Mouse (Mus musculus): ENCODE data around the gene Gm38431. TPM values are rescaled to one million over a fixed set of nuclear protein-coding genes. Genes with fewer than 3 reads are reported as not detected.
A peak's percentile ranks its signal among the peaks of the same experiment; 100 is the strongest.

Gm38431 gene
- polyA plus RNA-seq, 1 experiment: 2.3 TPM

DNA sequence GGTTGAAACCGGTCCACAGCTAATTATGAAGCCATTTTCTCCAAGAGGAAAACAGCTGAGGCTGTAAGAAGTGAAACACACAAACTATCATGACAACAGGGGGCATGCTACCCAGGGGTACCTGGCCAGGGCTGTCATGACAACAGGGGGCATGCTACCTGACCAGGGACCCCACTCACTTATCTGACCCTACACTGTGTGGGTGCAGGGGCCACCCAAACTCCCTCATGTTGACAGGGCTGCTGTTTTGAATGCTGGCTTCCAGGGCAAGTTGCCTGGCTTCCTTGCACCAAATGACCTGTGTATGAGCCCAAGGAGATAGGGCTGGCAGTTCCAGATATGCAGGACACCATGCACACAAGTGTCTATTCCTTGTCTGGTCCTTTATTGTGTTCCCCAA, 1.3 kb downstream of the Gm38431 start:
- H3K27ac ChIP-seq (ENCODE audit: insufficient read depth, low read length): no peak overlapping the region
- H3K4me3 ChIP-seq (ENCODE audit: insufficient read depth, low read length): peak overlapping the region; percentile 90

DNA sequence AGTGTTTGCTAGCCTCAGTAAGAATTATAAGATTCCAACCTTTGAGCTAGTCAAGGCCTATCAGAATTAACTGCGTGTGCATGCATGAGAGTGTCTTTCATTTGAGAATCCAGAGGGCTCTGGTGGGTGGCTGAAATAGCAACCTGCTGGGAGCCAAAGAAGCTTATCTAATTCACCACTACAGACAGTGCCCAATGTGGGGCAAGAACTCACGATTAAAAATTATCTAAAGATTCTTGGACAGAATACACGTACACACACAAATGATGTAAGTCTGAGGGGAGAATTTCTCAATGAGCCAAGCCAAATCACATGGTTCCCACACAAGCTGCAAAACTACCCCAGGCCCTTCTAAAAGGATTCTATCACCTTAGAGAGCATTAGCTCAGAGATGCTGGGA, 8.5 kb downstream of the Gm38431 start:
- no peak overlapping the region for H3K4me3 ChIP-seq (ENCODE audit: insufficient read depth, low read length)
- H3K4me1 ChIP-seq (ENCODE audit: control insufficient read depth, insufficient read depth, low read length): no peaks in the 10 kb centered on the region; the same call in 1 of the 2 replicates
- H3K27ac ChIP-seq (ENCODE audit: insufficient read depth, low read length): no peak overlapping the region
- TF ChIP-seq CTCF (IDR thresholded peaks at IDR 0.05; ENCODE audit: extremely low read depth, insufficient read depth, low read length) (no peak), POLR2A (IDR thresholded peaks at IDR 0.05; ENCODE audit: extremely low read depth, insufficient read depth, low read length) (no peak)

More for the DNA sequence above, 1.3 kb downstream of the Gm38431 start:
- TF ChIP-seq CTCF (IDR thresholded peaks at IDR 0.05; ENCODE audit: extremely low read depth, insufficient read depth, low read length) (no peak), POLR2A (IDR thresholded peaks at IDR 0.05; ENCODE audit: extremely low read depth, insufficient read depth, low read length) (no peak)
- H3K4me1 ChIP-seq (ENCODE audit: control insufficient read depth, insufficient read depth, low read length): peaks cover 5% of the 10 kb centered on the region; the same call in 1 of the 2 replicates

DNA sequence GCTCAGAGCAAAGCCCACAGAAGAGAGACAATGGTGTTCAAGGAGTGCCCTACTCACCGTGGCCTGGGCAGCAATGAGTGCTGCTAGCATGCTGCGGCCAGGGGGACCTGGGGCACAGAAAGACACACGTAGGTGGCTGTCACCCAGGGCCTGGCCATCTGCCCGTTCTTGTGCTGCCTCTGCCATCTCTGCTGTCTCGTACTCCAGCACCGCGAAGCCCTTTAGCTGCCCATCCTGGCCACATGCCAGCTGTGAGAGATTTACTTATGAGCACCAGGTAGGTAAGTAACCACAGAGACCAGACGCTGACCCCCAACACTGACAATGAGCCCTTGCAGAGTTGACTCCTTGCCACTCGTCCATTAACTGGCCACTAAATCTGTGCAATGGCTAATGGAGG, 10.7 kb downstream of the Gm38431 start:
- TF ChIP-seq POLR2A (IDR thresholded peaks at IDR 0.05; ENCODE audit: extremely low read depth, insufficient read depth, low read length) (no peak), CTCF (IDR thresholded peaks at IDR 0.05; ENCODE audit: extremely low read depth, insufficient read depth, low read length) (no peak)
- H3K27ac ChIP-seq (ENCODE audit: insufficient read depth, low read length): no peak overlapping the region

GRCm38 (mm10) chr9:21075625-21076024, 16.2 kb downstream of the Gm38431 start:
- Histone ChIP-seq H3K4me1 (ENCODE audit: control insufficient read depth, insufficient read depth, low read length) (peaks cover 7% of the 10 kb centered on the region), H3K27ac (ENCODE audit: insufficient read depth, low read length) (no peak overlapping the region), H3K4me3 (ENCODE audit: insufficient read depth, low read length) (no peak overlapping the region)
- TF ChIP-seq CTCF (IDR thresholded peaks at IDR 0.05; ENCODE audit: extremely low read depth, insufficient read depth, low read length) (no peak), POLR2A (IDR thresholded peaks at IDR 0.05; ENCODE audit: extremely low read depth, insufficient read depth, low read length) (no peak)

More for the DNA sequence above, 10.7 kb downstream of the Gm38431 start:
- no peak overlapping the region for H3K4me3 ChIP-seq (ENCODE audit: insufficient read depth, low read length)
- H3K4me1 ChIP-seq (ENCODE audit: control insufficient read depth, insufficient read depth, low read length): no peaks in the 10 kb centered on the region; the same call in 1 of the 2 replicates

- H3K27ac ChIP-seq (ENCODE audit: insufficient read depth, low read length): no peak overlapping the region
- TF ChIP-seq CTCF (IDR thresholded peaks at IDR 0.05; ENCODE audit: extremely low read depth, insufficient read depth, low read length): no peak
- TF ChIP-seq POLR2A (IDR thresholded peaks at IDR 0.05; ENCODE audit: extremely low read depth, insufficient read depth, low read length): no peak
- H3K4me3 ChIP-seq (ENCODE audit: insufficient read depth, low read length): no peak overlapping the region
- H3K4me1 ChIP-seq (ENCODE audit: control insufficient read depth, insufficient read depth, low read length): peaks cover 7% of the 10 kb centered on the region
Observed at GRCm38 (mm10) chr9:21074173-21074572, 17.6 kb downstream of the Gm38431 start.

GRCm38 (mm10) chr9:21073044-21073840, 18.6 kb downstream of the Gm38431 start, which contains the start of the genes Gm49373 and Fdx1l:
Gene Gm49373 (minus strand): TSS chr9:21073096.
Gene Fdx1l (minus strand): TSS chr9:21073614.
- Histone ChIP-seq H3K4me3 (ENCODE audit: insufficient read depth, low read length) (peak within 1 kb of the TSS; percentile 70), H3K27ac (ENCODE audit: insufficient read depth, low read length) (peak within 1 kb of the TSS; percentile 31), H3K4me1 (ENCODE audit: control insufficient read depth, insufficient read depth, low read length) (peaks cover 7% of the 10 kb centered on the region)
- TF ChIP-seq CTCF (IDR thresholded peaks at IDR 0.05; ENCODE audit: extremely low read depth, insufficient read depth, low read length) (no peak), POLR2A (IDR thresholded peaks at IDR 0.05; ENCODE audit: extremely low read depth, insufficient read depth, low read length) (peak; percentile 83)

DNA sequence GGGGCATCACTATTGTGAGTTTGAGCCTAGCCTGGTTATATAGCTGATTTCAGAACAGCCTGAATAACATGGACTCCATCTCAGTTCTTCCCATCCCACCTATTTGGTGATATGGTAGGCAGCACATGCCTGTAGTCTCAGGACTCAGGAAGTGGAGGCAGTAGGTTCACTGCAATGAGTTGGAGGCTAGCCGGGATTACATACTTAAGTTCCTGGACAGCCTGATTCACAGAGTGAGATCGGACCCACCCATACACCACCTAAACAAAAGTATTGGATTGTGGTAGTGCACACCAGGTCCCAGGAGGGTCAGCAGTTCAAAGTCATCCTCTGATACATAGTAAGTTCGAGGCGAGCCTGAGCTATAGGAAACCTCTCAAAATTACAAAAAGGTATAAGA, 19.2 kb downstream of the Gm38431 start:
- Histone ChIP-seq H3K27ac (ENCODE audit: insufficient read depth, low read length) (peak overlapping the region; percentile 16; the same call in 1 of the 2 replicates), H3K4me3 (ENCODE audit: insufficient read depth, low read length) (peak overlapping the region; percentile 70), H3K4me1 (ENCODE audit: control insufficient read depth, insufficient read depth, low read length) (peaks cover 7% of the 10 kb centered on the region)
- TF ChIP-seq POLR2A (IDR thresholded peaks at IDR 0.05; ENCODE audit: extremely low read depth, insufficient read depth, low read length) (no peak), CTCF (IDR thresholded peaks at IDR 0.05; ENCODE audit: extremely low read depth, insufficient read depth, low read length) (no peak)

DNA sequence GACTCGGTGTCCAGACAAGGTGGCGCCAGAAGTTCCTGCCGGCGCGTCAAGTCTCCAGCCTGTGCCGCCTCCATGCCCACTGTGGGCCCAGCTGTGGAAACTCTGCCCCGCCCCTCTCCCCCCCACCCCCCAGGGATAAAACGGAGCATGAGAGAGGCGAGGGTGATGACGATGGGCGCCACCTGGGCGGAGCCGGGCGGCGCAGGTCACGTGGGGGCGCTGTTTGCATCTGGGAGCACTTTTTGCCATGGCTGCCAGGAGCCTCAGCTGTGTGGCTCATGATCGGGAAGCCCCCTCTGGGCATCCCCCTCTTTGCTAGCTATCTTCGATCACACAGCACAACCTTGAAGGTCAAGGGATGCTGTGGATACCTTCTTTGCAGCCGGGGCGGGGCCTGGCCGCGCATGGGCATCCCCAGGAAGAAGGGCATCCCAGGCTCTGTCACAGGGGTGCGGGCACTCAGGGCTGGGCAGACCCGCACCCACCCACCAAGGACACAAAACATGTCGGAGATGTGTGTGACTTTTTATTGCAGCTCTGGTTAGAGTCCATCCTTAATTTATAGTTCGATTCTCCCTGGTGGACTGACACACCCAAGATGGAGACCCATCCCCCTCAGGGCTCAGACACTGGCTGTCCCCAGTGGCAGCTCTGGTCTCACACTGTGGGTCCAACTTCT, 24.7 kb downstream of the Gm38431 start, which contains the start of gene Zglp1:
Gene Zglp1 (minus strand): TSS at position 88 of the 679 bp plus-strand sequence.
- no peak within 1 kb of the TSS for H3K4me3 ChIP-seq (ENCODE audit: insufficient read depth, low read length)
- no peak within 1 kb of the TSS for H3K27ac ChIP-seq (ENCODE audit: insufficient read depth, low read length)
- TF ChIP-seq CTCF (IDR thresholded peaks at IDR 0.05; ENCODE audit: extremely low read depth, insufficient read depth, low read length) (no peak), POLR2A (IDR thresholded peaks at IDR 0.05; ENCODE audit: extremely low read depth, insufficient read depth, low read length) (no peak)
- H3K4me1 ChIP-seq (ENCODE audit: control insufficient read depth, insufficient read depth, low read length): peaks cover 7% of the 10 kb centered on the region

GRCm38 (mm10) chr9:21062928-21063327, 28.9 kb downstream of the Gm38431 start:
- no peak overlapping the region for H3K4me3 ChIP-seq (ENCODE audit: insufficient read depth, low read length)
- TF ChIP-seq POLR2A (IDR thresholded peaks at IDR 0.05; ENCODE audit: extremely low read depth, insufficient read depth, low read length): no peak
- TF ChIP-seq CTCF (IDR thresholded peaks at IDR 0.05; ENCODE audit: extremely low read depth, insufficient read depth, low read length): no peak
- no peaks in the 10 kb centered on the region; the same call in 1 of the 2 replicates for H3K4me1 ChIP-seq (ENCODE audit: control insufficient read depth, insufficient read depth, low read length)
- H3K27ac ChIP-seq (ENCODE audit: insufficient read depth, low read length): peak overlapping the region; percentile 51
